Mouse (Mus musculus) megakaryocyte, embryonic 14.5 days (primary cell): Measurements from ENCODE around the gene Cnnm4.

Experiments used
- FLI1 ChIP-seq: IDR thresholded peaks from 2 replicates; pipeline ENCODE4 v1.6.1; 2012; ENCODE audit warnings: low read length, inconsistent platforms, mixed read lengths
- GATA1 ChIP-seq: IDR thresholded peaks from 3 replicates; pipeline ENCODE4 v1.6.1; 2012; ENCODE audit warnings: mixed read lengths, low read length, inconsistent platforms, borderline replicate concordance

DNA sequence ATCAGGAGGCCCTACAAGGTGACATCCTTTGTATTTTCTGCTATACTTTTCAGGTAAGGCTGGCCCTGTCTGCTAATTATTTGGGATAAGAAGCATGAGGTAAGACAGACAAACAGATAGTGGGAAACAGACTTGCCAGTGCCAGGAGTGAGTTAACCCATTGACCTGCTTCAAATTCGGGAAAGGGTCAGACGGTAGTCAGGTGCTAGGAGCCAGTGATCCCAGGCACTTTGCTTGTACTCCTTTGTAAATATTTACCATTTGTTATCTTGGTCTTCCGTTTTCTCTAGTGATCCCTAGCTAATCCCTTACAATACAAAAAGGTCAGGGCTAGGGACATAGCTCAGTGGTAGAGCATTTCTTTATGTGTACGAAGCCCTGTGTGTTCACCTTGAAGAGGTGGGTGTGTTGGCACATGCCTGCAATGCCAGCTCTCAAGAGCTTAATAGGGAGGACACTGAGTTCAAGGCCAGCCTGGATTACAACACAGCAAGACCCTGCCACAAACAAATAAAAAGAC is 5.7 kb upstream of the Cnnm4 start:
- TF ChIP-seq GATA1 (no peak), FLI1 (no peak)
